Mouse (Mus musculus) liver, embryonic 14.5 days (tissue): ENCODE data around the gene Cspg4.

ENCODE experiments used
- CTCF ChIP-seq: IDR thresholded peaks from 2 replicates; pipeline ENCODE4 v1.5.1; 2016; ENCODE audit warnings: antibody characterized with exemption, low read depth, control low read depth
- EP300 ChIP-seq: IDR thresholded peaks from 2 replicates; pipeline ENCODE4 v1.6.1; 2016; ENCODE audit warnings: antibody characterized with exemption, low read depth

- TF ChIP-seq CTCF (no peak), EP300 (no peak)
Measured at GRCm38 (mm10) chr9:56866430-56866829, 1.6 kb downstream of the Cspg4 start.
